Mouse (Mus musculus): ENCODE measurements at regions not wholly inside any gene's neighbourhood (a gene's known extent, or its start where the extent isn't known, plus 50 kb on each side); places are given as distances from the start of the nearest gene placed in this dataset.

DNA sequence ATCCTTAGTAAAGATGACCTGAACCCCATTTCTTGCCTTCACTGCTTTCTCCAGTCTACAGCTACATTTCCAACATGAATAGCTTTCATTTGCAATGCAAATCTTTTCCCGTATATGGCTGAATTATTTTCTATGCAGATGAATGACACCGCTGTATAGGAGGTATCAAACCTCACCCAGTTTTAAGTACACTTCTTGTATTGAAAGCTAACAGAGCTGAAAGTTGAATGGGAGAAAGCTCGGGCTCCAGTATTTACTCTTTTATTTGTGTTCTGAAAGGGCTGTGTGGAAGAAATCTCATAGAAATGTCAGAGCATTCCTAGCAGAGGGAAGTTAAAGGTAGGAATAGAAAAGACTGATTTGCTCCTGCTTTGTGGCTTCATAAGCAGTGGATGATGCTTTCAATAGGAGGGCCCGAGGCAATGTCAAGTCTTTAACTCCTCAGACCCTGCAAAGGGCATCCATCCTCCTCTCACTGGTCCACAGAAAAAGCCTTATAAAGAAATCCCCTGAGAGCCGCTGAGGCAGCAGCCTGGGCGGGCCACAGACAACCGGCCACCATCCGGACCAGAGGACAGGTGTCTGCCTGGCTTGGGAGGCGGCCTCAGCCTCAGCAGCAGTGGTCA, 673.8 kb upstream of the Intu start:
- TF ChIP-seq CTCF (IDR thresholded peaks at IDR 0.05; ENCODE audit: control insufficient read depth, insufficient read depth, insufficient read length): no peak
- TF ChIP-seq CEBPB (IDR thresholded peaks at IDR 0.05; ENCODE audit: low read depth): no peak
- TF ChIP-seq USF1 (IDR thresholded peaks at IDR 0.05; ENCODE audit: low read depth): no peak
- TF ChIP-seq MYOG (IDR thresholded peaks at IDR 0.05; ENCODE audit: control insufficient read depth, extremely low read depth, insufficient read length): no peak
- TF ChIP-seq MAX (IDR thresholded peaks at IDR 0.05): no peak
- TF ChIP-seq MYOD1 (IDR thresholded peaks at IDR 0.05; ENCODE audit: control insufficient read depth, insufficient read length, low read depth): no peak

Measured in C2C12 (cell line).